Mouse (Mus musculus): ENCODE data around the gene Leo1.

DNA sequence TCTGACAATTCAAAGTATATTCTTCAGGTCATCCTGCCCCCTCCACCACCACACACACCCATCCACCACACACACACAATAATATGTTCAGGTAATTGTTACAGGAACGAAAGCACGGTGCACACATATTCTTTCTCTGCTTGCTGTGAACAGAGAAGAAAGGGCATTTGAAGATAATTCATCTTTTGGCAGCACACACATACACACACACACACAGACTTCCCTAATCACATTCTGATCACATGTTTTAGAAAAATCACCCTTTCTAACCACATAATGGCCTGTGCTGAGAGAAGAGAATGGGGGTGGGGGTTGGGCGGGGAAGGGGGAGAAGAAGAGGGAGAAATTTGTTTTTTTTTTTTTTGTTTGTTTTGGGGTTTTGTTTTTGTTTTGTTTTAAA, 8.6 kb upstream of the Leo1 start:
- TF ChIP-seq POLR2A (IDR thresholded peaks at IDR 0.05; ENCODE audit: insufficient read length, low read depth) = no peak
- TF ChIP-seq TCF12 (IDR thresholded peaks at IDR 0.05; ENCODE audit: insufficient read depth, poor library complexity, severe bottlenecking) = no peak
- no peak for TF ChIP-seq MYOD1 (IDR thresholded peaks at IDR 0.05; ENCODE audit: control insufficient read depth in 1 of 3, insufficient read length in 2 of 3, low read depth in 2 of 3)
- no peak for TF ChIP-seq MYOG (IDR thresholded peaks at IDR 0.05; ENCODE audit: control insufficient read depth in 1 of 3, insufficient read depth in 1 of 3, insufficient read length in 2 of 3, low read depth in 2 of 3)
- TF ChIP-seq E2F4 (IDR thresholded peaks at IDR 0.05; ENCODE audit: insufficient read depth) = no peak
- no peak for TF ChIP-seq USF1 (IDR thresholded peaks at IDR 0.05; ENCODE audit: low read depth)
- TF ChIP-seq MAX (IDR thresholded peaks at IDR 0.05; ENCODE audit: low read depth) = no peak
- TF ChIP-seq POLR2AphosphoS2 (IDR thresholded peaks at IDR 0.05; ENCODE audit: insufficient read length, low read depth) = no peak
- TF ChIP-seq CEBPB (IDR thresholded peaks at IDR 0.05; ENCODE audit: insufficient read depth, poor library complexity, severe bottlenecking) = no peak

Measured in myocyte (in vitro differentiated cells).